Mouse (Mus musculus) thymus, adult 2 months (tissue): ENCODE measurements around the gene Rnpepl1.

ENCODE experiments used
- CTCF ChIP-seq: fragments of 200-500 bp; IDR thresholded peaks from 2 replicates; pipeline ENCODE4 v1.5.1; 2012; ENCODE audit warnings: mild to moderate bottlenecking, control low read depth, low read length, moderate library complexity, borderline replicate concordance; ENCODE audit not compliant: control insufficient read depth, poor library complexity, insufficient read depth; ENCODE audit errors: extremely low read depth
- POLR2A ChIP-seq: fragments of 200-500 bp; IDR thresholded peaks from 2 replicates; pipeline ENCODE4 v1.6.1; 2012; ENCODE audit warnings: mild to moderate bottlenecking, low read length, control low read depth, moderate library complexity; ENCODE audit not compliant: control insufficient read depth, poor library complexity, insufficient read depth; ENCODE audit errors: extremely low read depth

- TF ChIP-seq POLR2A (no peak), CTCF (no peak)
Measured at GRCm38 (mm10) chr1:92903627-92904026, 7.0 kb upstream of the Rnpepl1 start.
